Comparison of ENCODE assay signal across 8 mouse cellular contexts in the genomic region with DNA sequence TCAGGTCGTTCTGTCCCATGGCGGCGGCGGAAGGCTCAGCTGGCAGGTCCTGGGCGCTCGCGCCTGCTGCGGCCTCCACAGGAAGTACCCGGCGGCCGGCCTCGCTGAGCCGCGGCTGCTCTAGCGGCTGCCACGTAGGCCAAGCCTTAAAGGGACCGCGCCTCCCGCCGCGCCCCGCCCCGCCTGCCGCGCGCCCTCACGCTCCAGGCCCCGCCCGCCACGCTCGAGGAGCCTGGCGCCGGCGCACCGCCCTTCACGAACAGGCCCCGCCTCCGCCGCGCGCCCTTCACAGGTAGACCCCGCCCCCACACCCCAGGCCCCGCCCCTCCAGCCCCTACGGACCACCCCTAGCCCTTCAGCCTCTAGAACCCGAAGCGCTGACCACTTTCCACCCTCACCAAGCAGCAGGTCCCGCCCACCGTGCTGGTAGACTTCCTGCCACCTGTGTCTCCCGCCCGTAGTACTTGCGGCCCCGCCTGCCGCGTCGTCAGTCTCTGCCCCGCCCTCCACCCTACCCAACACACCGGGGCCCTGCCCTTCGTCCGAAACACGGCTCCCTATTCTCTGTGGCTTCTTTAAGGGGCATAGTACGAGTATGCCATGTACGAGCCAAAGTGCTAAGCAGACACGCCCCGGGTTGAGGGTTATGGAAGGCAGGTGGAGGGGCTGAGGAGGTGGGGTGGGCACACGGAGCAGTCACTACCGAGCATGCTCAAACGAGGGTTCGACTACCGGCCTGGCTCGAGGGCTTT. TPM values are rescaled to one million over a fixed set of nuclear protein-coding genes. Genes with fewer than 3 reads are reported as not detected.
DNase-seq lines count a peak whose midpoint lies in the region; ATAC-seq and TF ChIP-seq lines count a peak whose summit lies in the region.

A gene (minus strand): TSS at position 625 of the 752 bp plus-strand sequence.
A gene (plus strand): TSS at position 744 of the 752 bp plus-strand sequence.

- peak; percentile 98 for DNase-seq in NIH3T3 (ENCODE audit: low read depth)
- peak; percentile 93 for DNase-seq in cerebellum, adult 9-11 months
- DNase-seq in frontal cortex, adult 2 months (ENCODE audit: extremely low spot score in 1 of 2, low spot score in 1 of 2) = peak; percentile 74 to 91
- DNase-seq in hindbrain, embryonic 11.5 days (ENCODE audit: low spot score) = peak; percentile 96
- DNase-seq in layer of hippocampus, postnatal 10 days (ENCODE audit: low spot score in 2 of 2) = peak; percentile 84 to 92
- peak; percentile 98 for DNase-seq in lung, postnatal 0 days (ENCODE audit: low spot score)
- peak; percentile 71 for DNase-seq in ovary, postnatal 10 days (ENCODE audit: low spot score)
- peak; percentile 96 for DNase-seq in thymus, postnatal 0 days (ENCODE audit: low spot score)

- H3K27me3 ChIP-seq in hindbrain, embryonic 11.5 days (ENCODE audit: control insufficient read depth, insufficient read depth, low read length) = no peaks in the 10 kb centered on the region
- no peaks in the 10 kb centered on the region for H3K27me3 ChIP-seq in lung, postnatal 0 days (replicated peaks; ENCODE audit: insufficient read depth, low read length)

- TF ChIP-seq EP300 in lung, postnatal 0 days (IDR thresholded peaks at IDR 0.05) = no peak

- H3K4me3 ChIP-seq in hindbrain, embryonic 11.5 days (ENCODE audit: low read depth, low read length) = peak within 1 kb of the TSS; percentile 98
- H3K4me3 ChIP-seq in lung, postnatal 0 days (ENCODE audit: low read depth, low read length) = peak within 1 kb of the TSS; percentile 87

- peak; percentile 96 for ATAC-seq in hindbrain, embryonic 11.5 days (ENCODE audit: low FRiP score)
- peak; percentile 96 for ATAC-seq in lung, postnatal 0 days

- WGBS in hindbrain, embryonic 11.5 days = 3% methylated on average over 39 of the region's 70 CpGs
- whole genome bisulfite sequencing in lung, postnatal 0 days = 3% methylated on average over 28 of the region's 70 CpGs

- H3K9ac ChIP-seq in hindbrain, embryonic 11.5 days (ENCODE audit: low read depth, low read length) = peak within 1 kb of the TSS; percentile 96
- peak within 1 kb of the TSS; percentile 99 for H3K9ac ChIP-seq in lung, postnatal 0 days (replicated peaks; ENCODE audit: low read depth)

- peak within 1 kb of the TSS; percentile 66 for H3K27ac ChIP-seq in hindbrain, embryonic 11.5 days (ENCODE audit: low read depth, low read length)
- H3K27ac ChIP-seq in lung, postnatal 0 days (ENCODE audit: low read length) = peak within 1 kb of the TSS; percentile 96

- H3K9me3 ChIP-seq in hindbrain, embryonic 11.5 days (ENCODE audit: control insufficient read depth, low read length) = no peaks in the 10 kb centered on the region
- H3K9me3 ChIP-seq in lung, postnatal 0 days (ENCODE audit: low read length) = no peaks in the 10 kb centered on the region

- TF ChIP-seq CTCF in lung, postnatal 0 days (IDR thresholded peaks at IDR 0.05) = no peak

- H3K4me2 ChIP-seq in hindbrain, embryonic 11.5 days (replicated peaks; ENCODE audit: low read depth, low read length) = peak within 1 kb of the TSS; percentile 82
- H3K4me2 ChIP-seq in lung, postnatal 0 days (replicated peaks; ENCODE audit: low read depth, low read length) = peak within 1 kb of the TSS; percentile 83

- H3K36me3 ChIP-seq in hindbrain, embryonic 11.5 days (ENCODE audit: control insufficient read depth, insufficient read depth, low read length) = 0 out of 2 replicates have a peak, but pooled peaks cover 2% of the 10 kb centered on the region
- no peaks in the 10 kb centered on the region for H3K36me3 ChIP-seq in lung, postnatal 0 days (ENCODE audit: insufficient read depth, low read length)

- H3K4me1 ChIP-seq in hindbrain, embryonic 11.5 days (replicated peaks; ENCODE audit: control insufficient read depth, insufficient read depth, low read length) = no peaks in the 10 kb centered on the region
- peaks cover 15% of the 10 kb centered on the region; the same call in 1 of the 2 replicates for H3K4me1 ChIP-seq in lung, postnatal 0 days (ENCODE audit: insufficient read depth, low read depth, low read length)

RNA-seq across cellular contexts. Expression of the first gene that starts in this region (rescaled TPM):
- polyA plus RNA-seq in frontal cortex, adult 2 months (2012; rRNA removed) = 55.7 and 60.3 TPM in 2 replicates
- 140 and 143 TPM in 2 replicates for polyA plus RNA-seq in hindbrain, embryonic 11.5 days (2014; fragmentation: Nextera tagmentation; extraction: Ambion mirVana)
- 10 to 100 TPM; 62.1 to 64.0 TPM for total RNA-seq in layer of hippocampus, postnatal 10 days (2021)
- polyA plus RNA-seq in lung, postnatal 0 days (2015; fragmentation: Nextera tagmentation; extraction: Ambion mirVana) = 167 and 171 TPM in 2 replicates
- 168 and 172 TPM in 2 replicates for polyA plus RNA-seq in thymus, postnatal 0 days (2015; fragmentation: Nextera tagmentation; extraction: Ambion mirVana)

RNA-seq across cellular contexts. Expression of the second gene that starts in this region (rescaled TPM):
- 0.29 and 0.32 TPM in 2 replicates for polyA plus RNA-seq in frontal cortex, adult 2 months (2012; rRNA removed)
- not detected in 2 replicates for polyA plus RNA-seq in hindbrain, embryonic 11.5 days (2014; fragmentation: Nextera tagmentation; extraction: Ambion mirVana)
- total RNA-seq in layer of hippocampus, postnatal 10 days (2021) = under 1 TPM; 0.20 to 0.39 TPM
- 0.13 and 0.24 TPM in 2 replicates for polyA plus RNA-seq in lung, postnatal 0 days (2015; fragmentation: Nextera tagmentation; extraction: Ambion mirVana)
- polyA plus RNA-seq in thymus, postnatal 0 days (2015; fragmentation: Nextera tagmentation; extraction: Ambion mirVana) = 0.53 and 0.57 TPM in 2 replicates

Comparison
In these comparisons a context has a peak if more than half of its experiments do, and no peak if none do; other contexts are left out.
1. Peak in every context shown above with its lines: DNase-seq, ATAC-seq, H3K4me3 ChIP-seq and H3K27ac ChIP-seq.